Mouse (Mus musculus): Measurements from ENCODE around the gene Tubgcp2. TPM values are rescaled to one million over a fixed set of nuclear protein-coding genes. Genes with fewer than 3 reads are reported as not detected.

Gene Tubgcp2
- polyA plus RNA-seq, 1 experiment = 9.1 TPM

- Histone ChIP-seq H3K4me1 (ENCODE audit: control insufficient read depth, insufficient read depth, insufficient read length, low read length) (no peaks in the 10 kb centered on the region), H3K27ac (replicated peaks; ENCODE audit: low read depth, low read length) (no peak overlapping the region), H3K4me3 (ENCODE audit: insufficient read depth, low read depth, low read length) (no peak overlapping the region)
Measured at GRCm38 (mm10) chr7:140006861-140007611, 29.4 kb downstream of the Tubgcp2 start.

DNA sequence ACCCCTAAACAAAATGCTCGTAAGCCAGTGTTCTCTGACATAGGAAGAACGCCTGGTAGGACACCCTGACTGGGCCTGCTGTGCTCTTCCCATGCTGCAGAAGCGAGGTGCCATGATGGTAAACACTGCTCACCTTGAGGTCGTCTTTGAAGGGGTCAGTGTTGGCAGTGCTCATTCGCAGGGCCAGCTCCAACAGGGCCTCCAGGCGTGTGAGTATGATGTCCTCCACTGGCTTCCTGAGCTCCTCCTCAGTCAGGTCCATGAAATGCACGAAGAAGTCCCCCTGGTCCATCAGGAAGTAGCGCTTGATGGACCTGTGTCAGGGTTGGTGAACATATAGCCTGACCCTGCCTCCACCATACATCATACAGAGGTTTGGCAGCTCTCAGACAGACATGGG is 31.8 kb downstream of the Tubgcp2 start:
- Histone ChIP-seq H3K4me1 (ENCODE audit: control insufficient read depth, insufficient read depth, insufficient read length, low read length) (no peaks in the 10 kb centered on the region), H3K27ac (replicated peaks; ENCODE audit: low read depth, low read length) (no peak overlapping the region), H3K4me3 (ENCODE audit: insufficient read depth, low read depth, low read length) (no peak overlapping the region)

GRCm38 (mm10) chr7:140001086-140001740 is 35.3 kb downstream of the Tubgcp2 start:
- no peak overlapping the region for H3K27ac ChIP-seq (replicated peaks; ENCODE audit: low read depth, low read length)
- H3K4me3 ChIP-seq (ENCODE audit: insufficient read depth, low read depth, low read length) = no peak overlapping the region
- H3K4me1 ChIP-seq (ENCODE audit: control insufficient read depth, insufficient read depth, insufficient read length, low read length) = no peaks in the 10 kb centered on the region

GRCm38 (mm10) chr7:139998691-139999350 is 37.6 kb downstream of the Tubgcp2 start:
- Histone ChIP-seq H3K4me1 (ENCODE audit: control insufficient read depth, insufficient read depth, insufficient read length, low read length) (no peaks in the 10 kb centered on the region), H3K27ac (replicated peaks; ENCODE audit: low read depth, low read length) (no peak overlapping the region), H3K4me3 (ENCODE audit: insufficient read depth, low read depth, low read length) (no peak overlapping the region)

GRCm38 (mm10) chr7:139994676-139995075 is 41.8 kb downstream of the Tubgcp2 start:
- Histone ChIP-seq H3K27ac (replicated peaks; ENCODE audit: low read depth, low read length) (no peak overlapping the region), H3K4me1 (ENCODE audit: control insufficient read depth, insufficient read depth, insufficient read length, low read length) (no peaks in the 10 kb centered on the region), H3K4me3 (ENCODE audit: insufficient read depth, low read depth, low read length) (no peak overlapping the region)

DNA sequence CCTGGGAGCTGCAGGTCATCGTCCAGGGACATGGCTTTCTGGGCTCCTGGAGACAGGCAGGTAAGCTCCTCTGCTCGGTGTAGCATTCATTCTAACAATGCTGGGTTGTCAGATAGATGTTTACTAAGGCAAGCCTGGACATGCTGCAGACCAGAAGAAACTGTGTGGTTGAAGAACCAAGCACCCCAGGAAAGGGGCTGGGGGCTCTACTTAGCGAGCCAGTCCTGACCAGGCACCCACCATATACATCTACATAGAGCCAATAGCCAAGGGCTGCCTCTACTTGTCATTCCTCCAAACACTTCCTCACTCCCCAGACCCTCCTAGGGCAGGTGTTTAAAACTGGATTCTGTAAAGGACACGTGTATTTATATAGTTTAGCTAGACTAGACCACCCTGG is 42.3 kb downstream of the Tubgcp2 start:
- Histone ChIP-seq H3K4me1 (ENCODE audit: control insufficient read depth, insufficient read depth, insufficient read length, low read length) (no peaks in the 10 kb centered on the region), H3K4me3 (ENCODE audit: insufficient read depth, low read depth, low read length) (no peak overlapping the region), H3K27ac (replicated peaks; ENCODE audit: low read depth, low read length) (no peak overlapping the region)

- Histone ChIP-seq H3K4me3 (ENCODE audit: insufficient read depth, low read depth, low read length) (no peak overlapping the region), H3K27ac (replicated peaks; ENCODE audit: low read depth, low read length) (no peak overlapping the region), H3K4me1 (ENCODE audit: control insufficient read depth, insufficient read depth, insufficient read length, low read length) (no peaks in the 10 kb centered on the region)
Measured at GRCm38 (mm10) chr7:139993532-139993931, 42.9 kb downstream of the Tubgcp2 start.

DNA sequence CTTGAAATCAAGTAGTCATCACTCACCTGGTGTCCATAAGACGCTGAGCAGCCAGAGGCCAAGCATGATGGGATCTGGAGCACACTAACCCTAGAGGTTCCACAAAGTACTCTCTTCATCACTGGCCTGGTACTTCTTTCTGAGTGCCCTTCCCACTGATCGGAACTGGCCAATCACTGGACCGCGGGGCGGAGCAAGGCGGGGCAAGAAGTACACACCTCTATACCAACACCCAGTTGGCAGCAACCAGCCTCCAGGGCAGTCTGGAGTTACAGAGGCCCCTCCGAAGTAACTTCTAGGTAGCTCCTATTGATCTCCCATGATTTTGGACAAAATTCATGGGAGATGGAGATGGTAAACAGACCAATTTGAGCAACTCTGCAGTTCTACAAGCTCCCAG is 44.1 kb downstream of the Tubgcp2 start, which contains the start of gene Adam8:
Gene Adam8 (minus strand): TSS at position 157 of the 400 bp plus-strand sequence.
- Histone ChIP-seq H3K4me3 (ENCODE audit: insufficient read depth, low read depth, low read length) (0 out of 2 replicates have a peak within 1 kb of the TSS, but pooled peaks have one; percentile 17), H3K4me1 (ENCODE audit: control insufficient read depth, insufficient read depth, insufficient read length, low read length) (no peaks in the 10 kb centered on the region), H3K27ac (replicated peaks; ENCODE audit: low read depth, low read length) (no peak within 1 kb of the TSS)

DNA sequence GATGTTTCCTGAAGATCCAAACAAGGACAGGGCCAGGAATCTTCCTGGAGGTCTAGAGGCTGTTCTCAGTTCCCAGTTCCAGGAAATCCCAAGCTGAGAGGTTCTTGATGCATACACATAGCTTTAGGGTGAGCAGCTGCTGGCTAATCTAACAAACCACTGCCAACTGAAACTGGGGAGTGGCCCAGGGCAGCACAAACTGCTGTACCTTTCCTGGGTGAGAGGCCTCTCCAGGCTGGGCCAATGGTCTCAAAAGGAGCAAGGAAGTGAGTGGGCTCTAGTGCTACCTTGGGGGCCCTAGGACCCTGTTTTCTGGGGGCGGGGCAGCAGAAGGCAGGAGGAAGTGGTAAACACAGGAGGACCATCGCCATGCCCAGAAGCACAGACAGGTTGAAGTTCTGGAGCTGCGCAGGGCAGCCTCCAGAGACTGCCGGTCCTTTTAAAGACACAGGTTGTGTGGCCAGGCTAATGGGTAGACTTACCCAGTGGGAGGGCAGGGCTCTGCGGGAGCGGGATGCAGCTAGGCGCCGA is 45.5 kb downstream of the Tubgcp2 start:
- H3K27ac ChIP-seq (replicated peaks; ENCODE audit: low read depth, low read length) = no peak overlapping the region
- H3K4me1 ChIP-seq (ENCODE audit: control insufficient read depth, insufficient read depth, insufficient read length, low read length) = no peaks in the 10 kb centered on the region
- H3K4me3 ChIP-seq (ENCODE audit: insufficient read depth, low read depth, low read length) = 0 out of 2 replicates have a peak overlapping the region, but pooled peaks have one; percentile 17

DNA sequence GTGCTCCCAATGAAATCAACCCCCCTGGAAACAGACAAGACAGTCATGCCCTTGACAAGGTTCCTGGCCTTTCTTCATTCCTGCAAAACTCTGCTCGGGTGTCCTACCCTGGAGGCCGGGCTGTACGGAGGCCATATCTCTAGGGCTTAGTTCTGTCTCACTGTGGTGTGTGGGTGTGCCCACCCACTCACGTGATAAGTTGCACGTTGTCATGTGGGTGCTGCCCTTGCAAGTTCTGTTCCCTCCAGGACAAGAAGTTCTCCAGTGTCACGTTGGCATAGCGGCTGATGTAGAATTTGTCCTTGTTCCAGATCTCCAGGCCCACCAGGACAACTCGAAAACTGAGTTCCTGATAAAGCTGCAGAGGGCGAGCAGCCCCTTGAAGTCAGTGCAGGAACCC is 48.2 kb downstream of the Tubgcp2 start:
- H3K4me1 ChIP-seq (ENCODE audit: control insufficient read depth, insufficient read depth, insufficient read length, low read length) = no peaks in the 10 kb centered on the region
- no peak overlapping the region for H3K4me3 ChIP-seq (ENCODE audit: insufficient read depth, low read depth, low read length)
- no peak overlapping the region for H3K27ac ChIP-seq (replicated peaks; ENCODE audit: low read depth, low read length)

- no peak overlapping the region for H3K4me3 ChIP-seq (ENCODE audit: insufficient read depth, low read depth, low read length)
- no peak overlapping the region for H3K27ac ChIP-seq (replicated peaks; ENCODE audit: low read depth, low read length)
- no peaks in the 10 kb centered on the region for H3K4me1 ChIP-seq (ENCODE audit: control insufficient read depth, insufficient read depth, insufficient read length, low read length)
Measured at GRCm38 (mm10) chr7:139984505-139984904, 52.0 kb downstream of the Tubgcp2 start.

- no peak overlapping the region for H3K27ac ChIP-seq (replicated peaks; ENCODE audit: low read depth, low read length)
- H3K4me1 ChIP-seq (ENCODE audit: control insufficient read depth, insufficient read depth, insufficient read length, low read length) = peaks cover 5% of the 10 kb centered on the region
- H3K4me3 ChIP-seq (ENCODE audit: insufficient read depth, low read depth, low read length) = no peak overlapping the region
Measured at GRCm38 (mm10) chr7:139982058-139982457, 54.4 kb downstream of the Tubgcp2 start.

GRCm38 (mm10) chr7:139980778-139981177 is 55.7 kb downstream of the Tubgcp2 start:
- no peak overlapping the region for H3K27ac ChIP-seq (replicated peaks; ENCODE audit: low read depth, low read length)
- H3K4me1 ChIP-seq (ENCODE audit: control insufficient read depth, insufficient read depth, insufficient read length, low read length) = peaks cover 5% of the 10 kb centered on the region
- no peak overlapping the region for H3K4me3 ChIP-seq (ENCODE audit: insufficient read depth, low read depth, low read length)

DNA sequence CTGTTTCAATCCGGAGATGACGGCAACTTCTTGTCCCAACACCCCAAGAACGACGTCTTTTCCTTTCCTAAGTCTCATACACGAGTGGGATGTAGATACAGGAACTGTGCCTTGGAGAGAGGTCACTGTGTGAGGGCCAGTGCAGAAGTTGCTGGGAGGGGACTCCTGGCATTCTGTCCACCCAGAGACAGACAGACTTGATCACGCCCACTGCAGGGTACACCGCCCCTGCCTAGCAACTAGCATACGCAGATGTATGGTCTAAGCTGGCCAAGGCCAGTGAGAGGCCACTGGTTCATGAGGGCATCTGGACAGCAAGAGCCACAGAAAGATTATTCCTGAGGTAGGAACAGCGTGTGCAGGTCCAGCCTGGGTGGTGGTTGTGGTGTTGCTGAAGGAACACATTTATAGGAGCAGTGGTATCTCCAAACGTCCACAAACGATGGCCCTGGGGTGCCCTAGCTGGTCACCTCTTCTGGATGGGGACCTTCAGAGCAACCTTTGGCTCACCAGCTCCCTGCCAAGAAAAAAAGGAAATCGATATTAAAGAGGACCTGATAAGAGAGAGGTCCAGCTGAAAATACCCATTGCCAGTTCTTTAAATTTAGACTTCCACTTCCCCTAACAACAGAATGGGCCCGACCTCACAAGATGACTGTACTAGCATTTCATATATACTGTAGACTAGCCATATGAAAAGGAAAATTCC is 57.3 kb downstream of the Tubgcp2 start:
- H3K4me3 ChIP-seq (ENCODE audit: insufficient read depth, low read depth, low read length) = peak overlapping the region; percentile 52; the same call in 1 of the 2 replicates
- no peak overlapping the region; the same call in 1 of the 2 replicates for H3K27ac ChIP-seq (replicated peaks; ENCODE audit: low read depth, low read length)
- peaks cover 5% of the 10 kb centered on the region for H3K4me1 ChIP-seq (ENCODE audit: control insufficient read depth, insufficient read depth, insufficient read length, low read length)

Data from brown adipose tissue, adult 24 weeks (tissue).